Mouse (Mus musculus) heart, adult 11 months (tissue): ENCODE data around the gene Hspd1.
"Not testable (repeated sequence)": the region's sequence is repeated elsewhere in the genome, so short reads cannot be mapped to it uniquely, and the experiment has no call there.

Experiments used
- DNase-seq: peaks from one replicate; pipeline ENCODE4 v3.0.0; 2022

The Hspd1 gene

GRCm38 (mm10) chr1:55086868-55087400 is 1.1 kb downstream of the Hspd1 start:
- peak; percentile 90 for DNase-seq

GRCm38 (mm10) chr1:55085781-55086366 is 2.2 kb downstream of the Hspd1 start:
- peak; percentile 78 for DNase-seq

- DNase-seq, result peak; percentile 10
These were observed 5.9 kb downstream of the Hspd1 start for GRCm38 (mm10) chr1:55082106-55082505.

- DNase-seq, result peak; percentile 84
These were observed 8.4 kb downstream of the Hspd1 start for GRCm38 (mm10) chr1:55079677-55080076.

- DNase-seq, result peak; percentile 79
These were observed 11.1 kb downstream of the Hspd1 start for GRCm38 (mm10) chr1:55076849-55077516.

- DNase-seq, result no peak
These were observed 11.7 kb downstream of the Hspd1 start for GRCm38 (mm10) chr1:55076395-55076743.

- DNase-seq, result peak; percentile 88
These were observed 12.2 kb downstream of the Hspd1 start for GRCm38 (mm10) chr1:55075652-55076394.

- no peak for DNase-seq
These were observed 13.3 kb downstream of the Hspd1 start for GRCm38 (mm10) chr1:55074757-55075156.

- DNase-seq, result not testable (repeated sequence)
These were observed 15.7 kb downstream of the Hspd1 start for GRCm38 (mm10) chr1:55072328-55072727.

GRCm38 (mm10) chr1:55061772-55062171 is 26.3 kb downstream of the Hspd1 start:
- no peak for DNase-seq

GRCm38 (mm10) chr1:55061099-55061498 is 26.9 kb downstream of the Hspd1 start:
- no peak for DNase-seq

GRCm38 (mm10) chr1:55058383-55058782 is 29.7 kb downstream of the Hspd1 start:
- not testable (repeated sequence) for DNase-seq

GRCm38 (mm10) chr1:55055322-55056115 is 32.5 kb downstream of the Hspd1 start:
- no peak for DNase-seq

- DNase-seq, result no peak
These were observed 34.4 kb downstream of the Hspd1 start for GRCm38 (mm10) chr1:55053596-55053995.

GRCm38 (mm10) chr1:55053005-55053404 is 35.0 kb downstream of the Hspd1 start:
- DNase-seq, result no peak

GRCm38 (mm10) chr1:55052355-55052953 is 35.6 kb downstream of the Hspd1 start, which contains the start of gene Coq10b:
TSS of gene Coq10b (plus strand) at chr1:55052770.
- peak; percentile 100 for DNase-seq

GRCm38 (mm10) chr1:55051671-55052070 is 36.4 kb downstream of the Hspd1 start:
- DNase-seq, result no peak

GRCm38 (mm10) chr1:55048841-55049587 is 39.0 kb downstream of the Hspd1 start:
- DNase-seq, result no peak

- DNase-seq, result no peak
These were observed 44.9 kb downstream of the Hspd1 start for GRCm38 (mm10) chr1:55043164-55043563.

- DNase-seq, result no peak
These were observed 45.8 kb downstream of the Hspd1 start for GRCm38 (mm10) chr1:55042246-55042645.

GRCm38 (mm10) chr1:55041691-55042090 is 46.4 kb downstream of the Hspd1 start:
- no peak for DNase-seq

GRCm38 (mm10) chr1:55039944-55040343 is 48.1 kb downstream of the Hspd1 start:
- no peak for DNase-seq
